Mouse (Mus musculus): Measurements from ENCODE around the gene Vmn1r118. TPM values are rescaled to one million over a fixed set of nuclear protein-coding genes. Genes with fewer than 3 reads are reported as not detected.
"Not testable (repeated sequence)": the region's sequence is repeated elsewhere in the genome, so short reads cannot be mapped to it uniquely, and the experiment has no call there.

Vmn1r118 gene
- not detected for polyA plus RNA-seq (2017; shearing (Covaris generic))

GRCm38 (mm10) chr7:20912247-20912646 is at the start of gene Vmn1r118:
Vmn1r118 (minus strand) TSS chr7:20912347.
- ATAC-seq = not testable (repeated sequence)

GRCm38 (mm10) chr7:20884021-20884420 is 28.1 kb downstream of the Vmn1r118 start, which contains the start of gene Vmn1r117:
Vmn1r117 (minus strand) TSS chr7:20884121.
- not testable (repeated sequence) for ATAC-seq

- not testable (repeated sequence) for ATAC-seq
Observed at GRCm38 (mm10) chr7:20871956-20872355, 40.2 kb downstream of the Vmn1r118 start, which contains the start of gene Vmn1r116. Vmn1r116 (plus strand) TSS chr7:20872256.

Other genes with a start within 250 kb of the Vmn1r118 start
- not detected for gene Vmn1r107, start 243.4 kb downstream of the Vmn1r118 start, polyA plus RNA-seq (2017; shearing (Covaris generic))
- gene Vmn1r111, start 209.1 kb downstream of the Vmn1r118 start, polyA plus RNA-seq (2017; shearing (Covaris generic)) = not detected
- gene Gm10668, start 181.7 kb downstream of the Vmn1r118 start, polyA plus RNA-seq (2017; shearing (Covaris generic)) = not detected
- not detected for gene Vmn1r112, start 141.2 kb downstream of the Vmn1r118 start, polyA plus RNA-seq (2017; shearing (Covaris generic))
- gene Vmn1r113, start 125.1 kb downstream of the Vmn1r118 start, polyA plus RNA-seq (2017; shearing (Covaris generic)) = not detected
- not detected for gene Vmn1r114, start 100.2 kb downstream of the Vmn1r118 start, polyA plus RNA-seq (2017; shearing (Covaris generic))
- not detected for gene Vmn1r115, start 67.4 kb downstream of the Vmn1r118 start, polyA plus RNA-seq (2017; shearing (Covaris generic))
- gene Vmn1r116, start 40.1 kb downstream of the Vmn1r118 start, polyA plus RNA-seq (2017; shearing (Covaris generic)) = not detected
- not detected for gene Vmn1r117, start 28.2 kb downstream of the Vmn1r118 start, polyA plus RNA-seq (2017; shearing (Covaris generic))
- not detected for gene Vmn1r119, start 100.1 kb upstream of the Vmn1r118 start, polyA plus RNA-seq (2017; shearing (Covaris generic))
- not detected for gene Vmn1r120, start 141.4 kb upstream of the Vmn1r118 start, polyA plus RNA-seq (2017; shearing (Covaris generic))
- not detected for gene Vmn1r121, start 186.2 kb upstream of the Vmn1r118 start, polyA plus RNA-seq (2017; shearing (Covaris generic))
- not detected for gene Vmn1r122, start 221.8 kb upstream of the Vmn1r118 start, polyA plus RNA-seq (2017; shearing (Covaris generic))
- not detected for gene Vmn1r123, start 249.8 kb upstream of the Vmn1r118 start, polyA plus RNA-seq (2017; shearing (Covaris generic))